Mouse (Mus musculus): ENCODE measurements around the gene Pcx. TPM values are rescaled to one million over a fixed set of nuclear protein-coding genes. Genes with fewer than 3 reads are reported as not detected.

Pcx gene
- total RNA-seq, 2 experiments from 2014 or later = 36.9 to 43.8 TPM

DNA sequence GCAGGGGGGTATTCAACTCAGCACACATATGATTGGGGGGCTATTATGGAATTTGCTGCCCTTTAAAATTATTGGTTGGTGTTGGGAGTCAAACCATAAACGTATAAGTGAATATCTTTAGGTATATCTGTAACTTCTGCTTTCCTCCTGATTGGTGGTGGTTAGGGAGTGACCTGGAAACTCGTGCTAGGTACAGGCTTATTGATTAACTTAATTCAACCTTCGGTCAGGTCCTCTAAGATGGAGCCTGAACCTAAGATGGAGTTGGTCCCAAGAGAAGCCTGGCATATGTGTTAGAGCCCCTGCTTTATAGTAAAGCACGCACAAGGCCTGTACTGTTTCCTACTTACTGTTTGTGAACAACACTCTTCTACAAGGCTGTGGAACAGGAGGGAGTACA, 34.8 kb downstream of the Pcx start:
- intact Hi-C loops (cut with DNase I) = no loop called here
- no peak for DNase-seq

DNA sequence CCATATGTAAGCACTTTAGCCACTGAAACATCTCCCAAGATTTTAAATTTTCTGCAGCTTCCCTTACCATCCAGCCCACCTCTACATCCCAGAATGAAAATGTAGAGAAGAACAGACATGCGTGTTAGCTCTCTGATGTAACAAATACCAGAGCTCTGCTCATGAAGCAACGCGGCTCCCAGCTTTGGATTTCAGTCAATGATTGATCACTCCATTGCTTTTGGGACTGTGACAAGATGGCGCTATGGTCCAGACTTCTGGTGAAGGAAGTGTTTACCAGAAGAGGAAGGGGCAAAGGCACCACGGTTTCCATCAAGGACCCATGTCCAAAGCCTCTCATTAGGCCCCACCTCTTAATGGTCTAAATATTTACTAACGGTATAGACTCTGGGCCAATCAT, 35.6 kb downstream of the Pcx start:
- intact Hi-C loops (cut with DNase I) = no loop called here
- DNase-seq = no peak

DNA sequence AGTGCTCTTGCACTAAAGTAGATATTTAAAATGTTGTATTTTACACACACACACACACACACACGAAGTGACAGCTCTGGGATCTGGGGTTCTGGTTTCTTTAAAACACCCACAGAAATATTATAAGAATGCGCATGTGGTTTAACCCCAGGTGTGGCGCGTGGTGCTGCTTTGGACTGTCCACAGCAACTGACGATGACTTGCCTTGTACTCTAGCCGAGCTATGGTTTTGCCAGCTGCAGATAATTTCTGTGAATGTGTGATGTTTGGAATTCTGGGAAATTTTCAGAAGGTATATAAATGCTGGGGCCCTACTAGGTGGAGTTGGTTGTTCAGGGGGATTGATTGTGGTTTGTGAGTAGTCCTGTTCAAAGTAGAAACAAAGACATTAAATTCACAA, 37.5 kb downstream of the Pcx start:
- intact Hi-C loops (cut with DNase I) = no loop called here
- no peak for DNase-seq

DNA sequence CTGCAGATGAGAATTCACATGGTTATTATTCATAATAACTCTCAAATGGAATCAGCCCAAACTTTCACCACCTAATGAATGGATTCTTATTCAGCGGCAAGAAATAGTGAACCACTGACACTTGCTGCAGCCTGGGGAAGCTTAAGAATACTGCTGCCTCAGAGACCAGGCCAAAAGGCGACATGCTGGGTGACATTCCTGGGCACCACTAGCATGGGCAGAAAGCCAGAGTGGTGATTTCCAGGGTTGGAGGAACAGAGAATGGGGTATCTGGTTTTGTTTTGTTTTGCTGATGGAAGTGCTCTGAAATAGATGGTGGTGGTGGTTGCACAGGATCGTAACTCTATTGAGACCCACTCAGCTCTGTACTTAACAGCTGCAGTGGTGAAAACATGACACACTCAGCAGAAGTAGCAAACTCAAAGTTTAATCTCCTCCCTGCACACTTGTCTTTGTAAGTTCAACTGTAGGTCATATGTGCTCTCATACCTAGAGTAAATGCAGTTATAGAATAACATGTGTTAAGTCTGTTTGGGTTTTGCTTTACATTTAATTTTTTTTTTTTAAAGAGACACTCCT, 38.1 kb downstream of the Pcx start:
- intact Hi-C loops (cut with DNase I) = no loop called here
- no peak for DNase-seq

DNA sequence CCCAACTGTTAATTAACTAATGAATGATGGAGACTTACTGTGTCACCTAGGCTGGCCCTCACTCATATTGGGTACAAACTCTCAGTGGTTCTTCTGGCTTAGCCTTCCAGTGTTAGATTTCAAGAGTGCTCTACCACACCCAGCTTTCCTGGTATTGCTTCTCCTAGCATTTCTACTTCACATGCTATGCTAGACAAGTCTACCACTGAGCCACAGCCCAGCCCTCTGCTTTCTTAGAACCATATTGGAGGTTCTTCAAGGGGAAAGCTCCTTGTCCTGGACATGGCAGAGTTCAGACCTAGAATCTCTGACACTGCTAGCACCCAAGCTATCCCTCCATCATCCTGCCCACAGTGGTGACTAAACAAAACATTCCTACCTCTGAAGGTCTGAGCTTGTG, 44.0 kb downstream of the Pcx start:
- intact Hi-C loops (cut with DNase I) = no loop called here
- DNase-seq = no peak

DNA sequence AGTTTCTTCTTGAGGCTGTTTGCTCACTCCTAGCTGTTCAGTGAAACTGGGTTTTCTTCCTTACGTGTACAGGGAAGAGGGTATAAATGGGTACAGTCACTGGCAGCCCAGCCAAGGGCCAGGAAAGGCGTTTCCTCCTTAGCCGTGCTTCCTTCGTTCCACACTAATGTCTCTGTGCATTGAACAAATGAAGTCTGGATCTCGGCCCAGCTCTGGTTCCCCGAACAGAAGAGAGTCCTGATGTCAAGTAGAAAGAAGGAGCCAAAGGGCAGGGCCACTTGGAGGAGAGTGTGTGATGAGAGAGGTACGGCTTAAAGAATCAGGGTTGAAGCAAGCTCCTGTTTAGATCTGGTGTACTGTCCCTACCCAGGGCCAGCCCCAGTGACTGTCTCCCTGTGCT, 44.8 kb downstream of the Pcx start:
- DNase-seq = no peak
- intact Hi-C loops (cut with DNase I) = no loop called here

DNA sequence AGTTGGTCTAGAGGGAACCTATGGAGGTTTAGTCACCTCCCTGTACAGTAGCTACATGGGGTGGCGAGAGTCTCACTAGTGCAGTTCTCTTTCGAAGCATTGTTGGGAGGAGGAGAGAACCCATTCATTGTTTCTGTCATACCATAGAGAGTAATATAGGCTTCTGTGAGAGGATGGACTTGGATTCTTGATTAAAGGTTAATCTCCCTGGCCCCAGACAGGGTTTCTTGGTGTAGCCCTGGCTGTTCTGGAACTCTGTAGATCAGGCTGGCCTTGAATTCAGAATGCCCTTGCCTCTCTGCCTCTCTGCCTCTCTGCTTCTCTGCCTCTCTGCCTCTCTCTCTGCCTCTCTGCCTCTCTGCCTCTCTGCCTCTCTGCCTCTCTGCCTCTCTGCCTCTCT, 46.5 kb downstream of the Pcx start:
- intact Hi-C loops (cut with DNase I) = no loop called here
- DNase-seq = no peak

DNA sequence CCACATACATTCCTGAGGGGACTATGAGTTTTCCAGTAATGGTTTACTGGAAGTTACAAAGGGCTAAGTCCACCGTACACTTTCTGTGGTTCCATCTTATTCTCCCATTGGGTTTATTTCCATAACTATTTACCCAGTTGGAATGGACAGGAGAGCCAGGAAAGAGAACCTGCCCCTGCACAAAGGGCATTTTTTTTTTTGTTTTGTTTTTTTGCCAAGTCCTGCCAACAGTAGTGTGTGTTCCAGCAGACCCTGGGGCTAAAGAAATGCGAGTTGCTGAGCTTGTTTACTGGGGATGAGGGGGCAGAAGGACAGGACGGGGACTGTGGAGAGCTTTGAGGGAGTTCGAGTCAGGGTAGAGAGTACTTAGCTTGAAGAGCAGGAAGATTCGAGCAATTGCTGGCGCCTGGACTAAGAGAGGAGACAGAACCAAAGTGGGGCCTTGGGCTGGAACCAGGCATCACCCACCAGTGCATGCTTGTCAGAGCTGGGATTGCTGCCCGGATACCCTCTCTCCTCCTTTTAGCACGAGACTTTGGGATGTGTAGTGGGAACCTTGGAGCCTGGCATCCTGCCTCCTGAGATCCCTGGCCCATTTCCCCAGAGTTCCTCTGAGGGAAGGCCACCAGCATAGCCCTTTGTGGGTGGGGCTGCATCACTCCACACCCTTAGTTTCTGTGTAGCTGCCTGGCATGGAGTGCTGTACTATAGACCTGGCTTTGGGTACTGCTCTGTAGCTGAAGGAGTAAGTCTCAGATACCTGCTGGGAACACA, 47.7 kb downstream of the Pcx start:
- DNase-seq = no peak
- intact Hi-C loops (cut with DNase I) = no loop called here

DNA sequence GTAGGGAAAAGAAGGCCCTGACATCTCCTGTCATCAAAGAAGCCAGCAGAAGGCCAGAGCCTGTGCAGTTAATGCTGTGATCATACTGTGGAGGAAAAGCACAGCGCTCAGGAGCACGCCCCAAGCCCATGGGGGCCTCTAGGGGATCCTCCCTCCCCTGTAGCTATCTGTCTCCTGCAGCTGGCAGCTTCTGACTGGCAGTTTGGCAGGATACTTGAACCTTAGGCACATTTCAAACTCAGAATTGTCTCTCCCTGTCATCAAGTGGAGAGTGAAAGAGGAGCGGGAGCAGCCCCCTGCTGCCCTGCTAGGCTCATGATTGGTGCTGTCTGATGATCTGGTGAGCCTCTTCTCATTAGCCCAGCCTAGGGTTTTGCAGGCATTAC, 48.3 kb downstream of the Pcx start:
- DNase-seq = peak in 1 of 2 experiments; percentile 5
- intact Hi-C loops (cut with DNase I) = no loop called here

DNA sequence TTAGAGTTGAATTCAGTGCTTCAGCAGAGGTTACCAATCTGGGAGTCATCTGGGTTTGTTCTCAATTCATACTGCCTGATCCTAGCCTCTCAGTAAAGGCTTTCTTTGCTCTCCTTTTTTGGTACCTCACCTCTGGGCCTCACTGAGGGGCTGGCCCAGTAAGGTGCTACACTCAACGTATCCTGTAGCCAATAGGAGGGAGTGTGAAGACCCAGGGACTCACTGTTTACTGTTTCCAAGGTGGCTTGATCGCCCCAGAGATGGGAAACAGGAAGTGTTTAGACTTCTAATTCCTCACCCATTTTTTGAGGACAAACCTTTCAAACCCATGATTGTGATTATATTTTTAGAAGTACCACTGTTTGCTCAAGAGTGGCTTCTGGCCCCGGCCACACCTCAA, 48.7 kb downstream of the Pcx start:
- intact Hi-C loops (cut with DNase I) = no loop called here
- DNase-seq = no peak

DNA sequence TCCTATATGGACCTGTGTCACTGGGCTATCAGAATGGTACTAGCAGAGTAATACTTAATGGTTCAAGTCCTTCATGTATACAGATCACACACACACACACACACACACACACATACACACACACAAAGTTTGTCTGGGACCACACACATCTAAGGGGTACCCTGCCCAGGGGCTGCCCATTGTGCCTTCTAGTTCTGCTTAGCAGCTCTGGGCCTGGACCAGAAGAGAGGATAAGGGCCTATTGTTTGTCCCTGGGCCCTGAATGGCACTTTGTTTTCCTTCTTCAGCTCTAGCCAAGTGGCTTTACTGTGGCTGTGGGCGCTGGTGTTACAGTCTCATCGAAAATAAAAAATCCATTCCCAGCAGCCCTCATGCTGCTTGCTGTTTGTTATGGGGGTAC, 49.3 kb downstream of the Pcx start:
- intact Hi-C loops (cut with DNase I) = no loop called here
- no peak for DNase-seq

DNA sequence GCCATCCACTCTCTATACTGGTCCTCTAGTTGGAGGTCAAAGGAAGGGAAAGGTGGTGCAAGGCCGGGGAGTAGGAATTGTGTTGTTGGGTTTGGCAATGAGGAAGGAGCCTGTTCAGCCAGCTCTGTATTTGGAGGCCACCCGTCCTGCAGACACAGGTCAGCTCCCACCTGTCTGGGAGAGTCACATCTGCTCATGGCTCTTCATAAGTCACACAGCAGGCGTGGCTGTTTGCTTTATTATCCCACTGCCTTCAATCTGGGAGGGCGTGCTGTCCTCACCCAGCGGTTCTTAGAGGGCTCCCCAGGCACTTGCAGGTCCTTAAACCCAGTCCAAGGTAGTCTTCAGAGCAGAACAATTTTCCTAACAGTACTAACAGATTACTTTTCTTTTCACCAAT, 49.9 kb downstream of the Pcx start:
- intact Hi-C loops (cut with DNase I) = no loop called here
- DNase-seq = no peak

DNA sequence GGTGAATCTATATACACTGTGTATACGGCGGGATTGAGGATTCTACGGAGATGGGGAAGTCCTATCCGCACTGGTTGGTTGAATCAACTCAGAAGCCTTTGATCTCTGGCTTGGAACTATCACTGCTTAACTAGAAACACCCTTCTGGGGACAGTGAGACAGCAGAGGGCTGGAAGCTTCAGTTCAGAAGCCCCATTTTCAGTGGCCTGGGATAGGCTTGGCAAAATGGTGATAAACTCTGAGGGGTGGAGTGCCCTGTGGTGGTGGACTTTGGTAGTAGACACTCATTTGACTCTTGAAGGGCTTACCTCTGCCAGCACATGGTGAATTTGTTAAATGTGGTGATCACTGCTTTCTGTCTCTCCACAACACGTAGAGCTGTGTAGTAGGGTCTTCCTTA, 55.4 kb downstream of the Pcx start:
- intact Hi-C loops (cut with DNase I) = no loop called here
- DNase-seq = no peak

DNA sequence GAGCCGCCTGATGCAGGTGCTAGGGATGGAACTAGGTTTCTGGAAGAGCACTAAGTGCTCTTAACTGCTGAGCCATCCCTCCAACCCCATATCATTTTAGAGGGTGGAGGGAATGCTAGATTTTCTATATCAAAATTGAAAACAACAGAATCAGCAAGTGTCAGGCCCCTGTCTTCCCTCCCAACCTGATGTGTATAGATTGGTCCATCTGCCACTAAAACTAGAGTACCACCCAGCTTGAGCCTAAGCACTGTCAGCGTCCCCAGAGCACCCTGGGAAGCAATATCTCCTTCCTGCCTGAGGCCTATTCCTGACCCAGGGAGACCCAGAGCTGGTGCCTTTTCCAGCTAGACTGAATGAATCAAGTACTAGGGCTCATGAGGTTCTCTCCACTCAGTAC, 56.6 kb downstream of the Pcx start:
- DNase-seq = no peak
- intact Hi-C loops (cut with DNase I) = no loop called here

DNA sequence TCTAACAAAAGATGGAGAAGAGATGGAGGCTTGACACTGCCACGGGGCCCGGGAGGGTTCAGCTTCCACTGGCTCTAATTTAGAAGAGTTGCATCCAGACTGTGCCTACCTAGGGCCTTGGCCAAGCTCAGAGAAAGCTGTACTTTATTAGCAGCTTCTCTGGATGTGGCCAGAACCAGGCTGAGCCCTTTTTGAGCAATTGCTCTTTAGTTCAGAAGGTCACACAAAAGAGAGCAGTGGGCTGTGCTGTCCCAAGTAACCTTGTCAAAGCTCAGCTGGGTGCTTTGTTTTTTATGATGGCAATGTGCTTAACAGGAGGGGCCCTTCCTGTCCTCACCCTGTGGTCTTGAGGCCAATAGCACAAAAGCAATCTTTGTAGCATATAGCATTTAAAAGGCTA, 57.4 kb downstream of the Pcx start:
- intact Hi-C loops (cut with DNase I) = no loop called here
- DNase-seq = no peak

DNA sequence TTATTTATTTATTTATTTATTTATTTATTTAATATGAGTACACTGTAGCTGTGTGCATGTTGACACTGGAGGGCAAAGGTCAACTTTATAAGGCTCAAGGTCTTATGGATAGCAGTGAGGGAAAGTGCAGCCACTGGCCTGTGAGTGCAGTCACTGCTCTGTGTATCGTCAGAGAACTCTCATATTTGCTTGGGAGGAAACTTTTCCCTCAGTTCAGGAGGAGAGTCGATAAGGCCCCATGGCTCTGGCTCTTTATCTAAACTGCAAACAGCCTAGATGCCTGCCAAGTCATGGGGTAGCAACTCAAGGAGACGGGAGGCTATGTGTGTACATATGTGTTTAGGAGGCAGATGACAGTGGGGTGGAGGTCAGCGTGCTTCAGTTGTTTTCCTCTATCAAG, 58.6 kb downstream of the Pcx start:
- intact Hi-C loops (cut with DNase I) = no loop called here

DNA sequence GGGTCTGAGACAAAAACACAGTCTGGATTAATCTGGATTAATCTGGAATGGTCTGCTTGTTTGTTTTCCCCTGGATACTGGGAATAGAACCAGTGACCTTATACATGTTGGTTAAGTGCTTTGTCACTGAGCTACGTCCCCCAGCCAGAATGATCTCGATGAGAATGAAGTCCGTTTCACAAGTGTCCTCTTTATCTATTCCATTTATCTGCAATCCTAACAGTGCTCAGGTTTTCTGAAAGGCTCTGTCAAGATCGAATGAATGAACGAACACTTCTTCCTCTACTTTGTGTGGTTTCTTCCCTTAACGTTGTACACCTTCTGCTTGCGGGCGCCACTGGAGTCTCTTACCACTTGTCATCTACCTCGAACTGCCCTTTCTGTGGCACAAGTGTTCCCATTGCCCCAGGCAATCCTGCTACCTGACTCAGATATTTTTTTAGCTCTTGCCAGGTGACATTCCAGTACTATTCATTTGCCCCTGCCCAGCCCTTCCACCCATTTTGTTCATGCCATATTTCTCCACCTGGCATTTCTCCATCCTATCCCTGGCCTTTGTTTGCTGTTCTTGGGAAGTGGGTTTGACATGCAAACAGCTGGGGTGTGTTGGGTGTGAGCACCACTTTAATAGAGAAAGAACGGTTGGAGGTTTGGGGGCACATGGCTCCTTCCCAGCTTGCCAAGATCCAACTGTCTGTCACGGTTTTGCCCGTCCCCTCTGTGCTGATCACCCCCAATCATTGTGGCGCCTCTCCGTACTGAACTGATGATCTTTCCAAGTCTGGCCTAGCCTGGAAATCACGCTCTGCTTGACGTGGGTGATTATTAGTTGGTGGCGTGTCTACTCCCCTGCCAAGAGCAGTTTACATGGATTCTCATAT, 59.3 kb downstream of the Pcx start:
- no peak for DNase-seq
- intact Hi-C loops (cut with DNase I) = no loop called here

More for the DNA sequence above, 58.6 kb downstream of the Pcx start:
- no peak for DNase-seq

DNA sequence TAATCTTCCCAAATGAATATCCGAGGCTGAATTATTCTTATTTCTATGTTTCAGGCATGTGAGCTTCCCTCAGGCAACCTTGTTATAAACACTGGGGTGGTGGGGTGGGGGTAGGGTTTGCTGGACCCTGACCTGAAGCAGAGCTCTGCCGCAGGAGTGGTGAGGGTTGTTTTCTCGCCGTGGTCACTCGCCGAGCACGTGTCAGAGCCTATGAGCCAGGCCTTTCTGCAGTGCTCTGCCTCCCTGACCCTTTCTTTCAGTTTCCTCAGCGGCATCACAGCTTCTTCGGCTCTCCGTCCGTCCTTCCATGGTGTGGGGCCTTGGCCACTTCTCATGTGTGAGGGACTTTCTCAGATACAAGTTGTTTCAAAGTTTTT, 60.0 kb downstream of the Pcx start:
- DNase-seq = no peak
- intact Hi-C loops (cut with DNase I) = no loop called here

DNA sequence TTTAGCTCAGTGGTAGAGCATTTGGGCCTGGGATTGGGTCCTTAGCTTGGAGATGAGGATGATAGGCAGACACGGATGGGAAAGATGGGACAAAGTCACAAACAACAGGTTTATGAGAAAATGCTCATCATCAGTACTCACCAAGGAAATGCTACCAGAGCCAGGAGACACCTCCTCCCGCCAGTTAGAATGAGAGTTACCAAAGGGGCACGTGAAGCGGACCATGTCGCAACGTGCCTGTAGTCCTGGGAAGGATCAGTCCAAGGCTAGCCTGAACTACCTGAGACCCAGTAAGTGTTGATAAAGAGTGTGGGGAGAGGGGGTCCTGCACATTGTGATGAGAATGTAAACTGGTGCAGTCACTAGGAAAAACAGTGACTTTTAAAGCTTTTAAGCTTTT, 60.5 kb downstream of the Pcx start:
- intact Hi-C loops (cut with DNase I) = no loop called here
- no peak for DNase-seq

DNA sequence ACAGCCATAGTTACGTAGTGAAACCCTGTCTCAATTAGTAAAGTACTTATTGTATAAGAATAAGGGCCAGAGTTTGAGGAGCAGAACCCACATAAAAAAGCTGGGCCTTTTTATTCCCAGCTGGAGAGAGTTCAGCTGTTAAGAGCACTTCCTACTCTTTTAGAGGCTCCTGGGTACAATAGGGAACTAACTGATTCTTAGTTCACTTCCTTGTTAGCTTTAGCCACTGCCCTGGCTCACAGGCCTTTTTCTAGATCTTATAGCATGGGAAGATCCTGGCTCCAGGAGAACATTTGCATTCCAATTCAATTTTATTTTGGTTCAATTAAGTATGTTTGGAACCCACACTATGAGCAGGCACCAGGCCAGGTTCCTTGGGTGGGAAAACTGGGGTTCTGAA, 61.4 kb downstream of the Pcx start:
- intact Hi-C loops (cut with DNase I) = no loop called here
- no peak for DNase-seq

DNA sequence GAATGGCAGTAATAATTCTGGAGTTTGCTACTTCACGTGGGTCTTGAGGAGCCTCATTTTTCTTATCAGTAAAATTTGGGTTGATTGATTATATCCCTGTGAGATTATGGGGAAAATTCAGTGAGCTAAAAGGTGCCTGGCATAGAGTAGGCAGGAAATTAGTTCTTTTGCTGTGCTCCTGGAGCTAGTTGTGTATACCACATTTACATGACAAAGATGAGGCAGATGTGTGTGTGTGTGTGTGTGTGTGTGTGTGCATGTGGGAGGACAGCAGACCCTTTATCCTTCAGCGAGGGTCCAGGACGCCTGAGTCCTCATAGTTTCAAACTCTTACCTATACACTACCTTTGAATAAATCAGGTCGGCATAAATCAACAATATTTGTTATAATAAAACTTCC, 61.8 kb downstream of the Pcx start:
- DNase-seq = no peak
- intact Hi-C loops (cut with DNase I) = no loop called here

DNA sequence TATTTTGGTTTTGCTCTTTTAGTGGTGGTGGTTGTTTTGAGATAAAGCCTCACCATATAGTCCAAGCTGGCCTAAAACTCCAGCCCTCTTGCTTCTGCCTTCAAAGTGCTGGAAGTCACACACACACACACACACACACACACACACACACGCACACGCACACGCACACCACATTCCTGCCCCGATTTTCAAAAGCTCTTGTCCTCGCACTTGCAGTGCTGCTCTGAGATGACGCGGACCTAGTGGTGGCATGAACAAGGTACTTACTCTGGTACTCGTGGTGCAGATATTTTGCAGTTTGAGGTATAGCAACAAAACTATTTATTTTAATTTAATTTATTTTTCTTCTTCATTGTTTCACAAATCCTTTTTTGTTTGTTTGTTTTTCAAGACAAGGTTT, 62.2 kb downstream of the Pcx start:
- intact Hi-C loops (cut with DNase I) = no loop called here
- DNase-seq = no peak
